Mouse (Mus musculus): ENCODE data around the gene Mgst2.

DNA sequence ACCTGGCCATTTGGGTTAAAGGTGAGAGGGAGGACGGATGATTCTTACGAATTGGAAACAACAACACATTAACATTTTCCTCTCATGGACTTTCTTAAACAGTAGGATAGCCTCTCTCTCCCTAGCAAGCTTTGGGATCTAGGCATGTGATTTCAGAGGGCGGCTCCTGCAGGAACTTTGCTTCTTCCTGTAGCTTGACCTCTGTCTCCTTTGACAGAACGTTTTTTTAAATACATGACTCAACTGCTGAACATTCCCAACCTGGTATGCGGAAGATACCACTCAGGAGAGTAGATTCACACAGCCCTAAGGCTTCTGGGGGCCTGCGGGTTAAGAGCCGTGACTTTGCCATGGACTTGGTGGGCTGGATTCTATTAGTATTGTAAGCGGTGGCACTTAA is 10.7 kb upstream of the Mgst2 start:
- TF ChIP-seq POLR2A (IDR thresholded peaks at IDR 0.05; ENCODE audit: insufficient read depth, low read depth, low read length) (no peak), CTCF (IDR thresholded peaks at IDR 0.05; ENCODE audit: insufficient read depth, low read depth, low read length) (no peak)
